Mouse (Mus musculus): Measurements from ENCODE around the gene Hspb2. TPM values are rescaled to one million over a fixed set of nuclear protein-coding genes. Genes with fewer than 3 reads are reported as not detected.

Hspb2 gene
- polyA plus RNA-seq (2015; fragmentation: Nextera tagmentation; extraction: Ambion mirVana): 2.4 and 4.5 TPM in 2 replicates

DNA sequence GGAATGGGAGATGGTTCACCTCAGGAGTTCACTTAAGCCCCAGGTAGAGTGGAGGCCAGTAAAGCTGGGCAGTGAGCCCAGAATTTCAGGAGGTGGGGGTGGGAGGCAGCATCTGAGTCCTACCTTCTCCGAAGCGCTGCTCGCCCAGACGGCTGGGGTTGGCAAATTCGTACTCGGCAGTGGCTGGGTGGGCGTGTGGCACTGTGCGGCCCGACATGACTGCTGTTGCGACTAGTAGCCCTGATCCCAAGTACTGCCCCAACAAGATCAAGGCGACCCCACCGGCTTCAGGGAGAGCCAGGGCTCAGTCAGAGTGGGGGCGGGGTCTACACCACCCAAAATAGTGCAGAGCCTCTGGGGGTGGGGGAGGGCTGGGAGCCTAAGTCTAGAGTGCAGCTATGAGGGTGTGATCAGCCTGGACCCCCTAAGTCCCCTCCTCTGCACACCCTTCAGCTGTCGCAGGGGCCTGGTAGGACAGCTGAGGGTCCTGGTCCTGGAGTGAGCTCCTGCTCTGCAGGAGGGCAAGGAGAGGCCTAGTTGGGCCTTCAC lies at the start of gene Hspb2:
TSS of gene Hspb2 (minus strand) at position 301 of the 549 bp plus-strand sequence.
- H3K4me1 ChIP-seq (replicated peaks): no peaks in the 10 kb centered on the region
- H3K9me3 ChIP-seq: no peaks in the 10 kb centered on the region
- ATAC-seq (ENCODE audit: low read depth): no peak
- 72% methylated on average over 14 of the region's 14 CpGs for WGBS
- H3K36me3 ChIP-seq: no peaks in the 10 kb centered on the region
- H3K27me3 ChIP-seq: no peaks in the 10 kb centered on the region
- no peak within 1 kb of the TSS for H3K4me3 ChIP-seq
- H3K9ac ChIP-seq: no peak within 1 kb of the TSS
- H3K27ac ChIP-seq (replicated peaks): no peak within 1 kb of the TSS
- H3K4me2 ChIP-seq: no peak within 1 kb of the TSS

DNA sequence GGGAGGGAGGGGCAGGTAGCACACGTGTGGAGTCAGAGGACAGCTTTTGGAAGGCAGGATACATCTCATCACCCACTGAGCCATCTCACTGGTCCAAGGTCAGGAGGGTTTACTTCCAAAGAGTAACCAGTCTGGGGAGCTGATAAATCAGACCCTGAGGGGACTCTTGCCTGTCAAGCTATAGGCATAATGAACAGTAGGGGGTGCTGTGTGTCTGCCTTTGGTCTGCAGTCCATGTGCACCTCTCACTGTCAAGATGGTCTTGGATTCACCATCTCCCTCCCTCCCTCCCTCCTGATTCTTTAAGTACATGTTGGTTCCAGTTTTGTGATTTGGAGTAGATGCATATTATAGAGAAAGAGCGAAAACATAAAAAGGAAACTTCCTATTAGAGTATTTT lies 48.8 kb upstream of the Hspb2 start:
- H3K9me3 ChIP-seq: no peaks in the 10 kb centered on the region
- no peaks in the 10 kb centered on the region for H3K4me1 ChIP-seq (replicated peaks)
- WGBS: 52% methylated on average over 2 of the region's 2 CpGs
- no peak for ATAC-seq (ENCODE audit: low read depth)
- no peak overlapping the region for H3K4me3 ChIP-seq
- no peak overlapping the region for H3K4me2 ChIP-seq
- no peaks in the 10 kb centered on the region for H3K27me3 ChIP-seq
- peaks cover 68% of the 10 kb centered on the region for H3K36me3 ChIP-seq
- H3K9ac ChIP-seq: no peak overlapping the region
- H3K27ac ChIP-seq (replicated peaks): no peak overlapping the region

DNA sequence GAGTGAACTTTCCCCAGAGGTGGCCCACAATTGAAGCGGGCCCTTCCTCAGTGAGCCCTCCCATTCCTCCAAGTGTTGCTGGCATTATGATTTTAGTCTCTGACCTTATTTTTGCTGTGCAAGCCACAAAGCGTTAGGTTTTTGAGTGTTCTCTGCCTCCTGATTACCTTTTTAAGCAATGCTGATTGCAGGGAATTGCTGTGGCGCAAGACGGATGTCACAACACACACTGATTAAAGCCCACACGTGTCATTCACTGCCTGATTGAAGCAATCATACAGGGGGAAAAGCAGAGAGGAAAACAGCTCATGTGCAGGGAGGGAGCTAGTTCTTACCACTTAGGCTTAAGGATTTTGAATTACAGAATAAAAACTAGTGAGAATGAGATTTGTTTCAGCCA lies 46.2 kb upstream of the Hspb2 start:
- no peak overlapping the region for H3K9ac ChIP-seq
- no peak for ATAC-seq (ENCODE audit: low read depth)
- peaks cover 59% of the 10 kb centered on the region for H3K36me3 ChIP-seq
- WGBS: 88% methylated on average over 5 of the region's 5 CpGs
- H3K27ac ChIP-seq (replicated peaks): no peak overlapping the region
- H3K4me2 ChIP-seq: no peak overlapping the region
- H3K4me1 ChIP-seq (replicated peaks): no peaks in the 10 kb centered on the region
- no peak overlapping the region for H3K4me3 ChIP-seq
- H3K27me3 ChIP-seq: no peaks in the 10 kb centered on the region
- H3K9me3 ChIP-seq: no peaks in the 10 kb centered on the region

DNA sequence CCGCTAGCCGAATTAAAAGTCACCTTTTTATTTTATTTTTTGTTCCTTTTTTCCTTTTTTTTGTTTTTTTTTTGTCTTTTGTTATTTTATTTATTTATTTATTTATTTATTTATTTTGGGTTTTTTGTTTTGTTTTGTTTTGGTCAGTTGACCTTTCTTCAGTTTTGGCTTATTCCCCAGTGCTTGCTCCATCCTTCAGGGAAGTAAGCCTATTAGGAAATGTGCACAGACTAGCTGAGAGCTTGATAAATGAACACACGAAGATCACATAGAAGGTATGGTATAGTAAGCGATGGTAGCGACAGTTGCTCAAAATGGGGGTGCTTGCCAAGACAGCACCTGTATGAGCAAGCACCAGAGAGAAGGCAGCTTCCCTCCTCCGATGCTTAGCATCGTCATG lies 45.5 kb upstream of the Hspb2 start:
- peaks cover 53% of the 10 kb centered on the region for H3K36me3 ChIP-seq
- no peak overlapping the region for H3K9ac ChIP-seq
- H3K9me3 ChIP-seq: no peaks in the 10 kb centered on the region
- H3K4me3 ChIP-seq: no peak overlapping the region
- H3K4me1 ChIP-seq (replicated peaks): no peaks in the 10 kb centered on the region
- 95% methylated on average over 7 of the region's 7 CpGs for WGBS
- H3K27ac ChIP-seq (replicated peaks): no peak overlapping the region
- H3K27me3 ChIP-seq: no peaks in the 10 kb centered on the region
- H3K4me2 ChIP-seq: no peak overlapping the region
- ATAC-seq (ENCODE audit: low read depth): no peak

DNA sequence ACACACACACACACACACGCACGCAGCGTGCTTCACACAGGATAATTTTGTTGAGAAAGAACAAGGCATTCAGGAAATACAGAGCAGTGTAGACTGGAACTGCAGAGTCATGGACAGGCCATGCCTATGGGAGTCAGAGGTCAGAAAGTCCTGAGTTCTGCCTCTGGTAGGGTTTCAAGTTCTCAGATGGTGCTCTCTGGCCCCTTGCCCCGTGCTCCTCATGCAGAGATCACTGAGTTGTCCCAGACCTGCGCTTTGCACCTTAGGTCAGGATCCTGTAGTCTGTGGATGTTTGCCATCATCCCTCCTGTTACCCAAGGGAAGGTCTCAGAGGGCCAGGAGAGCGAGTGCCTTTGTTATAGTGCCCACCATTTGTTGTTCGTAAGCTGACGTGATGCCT lies 44.6 kb upstream of the Hspb2 start:
- no peaks in the 10 kb centered on the region for H3K27me3 ChIP-seq
- H3K27ac ChIP-seq (replicated peaks): no peak overlapping the region
- 93% methylated on average over 8 of the region's 8 CpGs for whole genome bisulfite sequencing
- peaks cover 55% of the 10 kb centered on the region for H3K36me3 ChIP-seq
- no peak overlapping the region for H3K4me2 ChIP-seq
- H3K9me3 ChIP-seq: no peaks in the 10 kb centered on the region
- no peak for ATAC-seq (ENCODE audit: low read depth)
- no peaks in the 10 kb centered on the region for H3K4me1 ChIP-seq (replicated peaks)
- no peak overlapping the region for H3K4me3 ChIP-seq
- H3K9ac ChIP-seq: no peak overlapping the region

DNA sequence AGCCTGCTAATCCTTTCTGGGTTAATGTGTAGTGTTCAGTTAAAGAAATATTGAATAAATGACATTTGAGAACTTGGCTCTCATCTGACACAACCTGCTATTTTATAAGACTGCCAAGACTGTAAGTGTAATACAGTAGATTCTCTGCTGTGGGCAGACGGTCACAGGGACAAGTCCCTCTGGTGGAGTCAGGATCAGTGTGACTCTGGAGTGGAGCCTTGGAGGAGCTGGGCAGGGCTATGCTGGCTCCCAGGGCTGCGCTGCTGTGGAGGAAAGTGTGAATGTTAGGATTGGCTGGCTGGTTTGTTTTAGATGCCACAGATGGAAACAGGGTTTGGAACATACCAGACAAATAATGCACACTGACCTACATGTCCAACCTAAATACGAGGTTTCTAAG lies 43.1 kb upstream of the Hspb2 start:
- no peaks in the 10 kb centered on the region for H3K9me3 ChIP-seq
- H3K36me3 ChIP-seq: peaks cover 61% of the 10 kb centered on the region
- no peak overlapping the region for H3K27ac ChIP-seq (replicated peaks)
- ATAC-seq (ENCODE audit: low read depth): no peak
- no peak overlapping the region for H3K4me3 ChIP-seq
- H3K4me2 ChIP-seq: no peak overlapping the region
- no peaks in the 10 kb centered on the region for H3K4me1 ChIP-seq (replicated peaks)
- H3K27me3 ChIP-seq: no peaks in the 10 kb centered on the region
- 89% methylated on average over 3 of the region's 3 CpGs for whole genome bisulfite sequencing
- H3K9ac ChIP-seq: no peak overlapping the region

DNA sequence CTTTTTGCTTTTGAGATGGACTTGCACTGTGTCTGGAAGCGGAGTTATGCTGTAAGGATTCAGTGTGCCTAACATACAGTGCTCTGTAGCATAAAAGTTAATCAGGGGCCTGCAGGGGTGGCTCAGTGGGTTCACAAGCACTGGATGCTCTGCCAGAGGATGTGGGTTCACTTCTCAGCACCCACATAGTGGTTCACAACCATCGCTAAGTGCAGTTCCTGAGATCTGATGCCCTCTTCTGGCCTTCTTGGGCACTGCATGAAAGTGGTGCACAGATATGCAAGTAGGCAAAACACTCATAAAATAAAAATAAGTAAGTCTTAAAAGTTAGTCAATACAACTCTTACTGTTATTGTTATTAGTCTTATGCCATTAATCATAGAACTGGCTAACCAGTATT lies 30.0 kb upstream of the Hspb2 start:
- Histone ChIP-seq H3K4me3 (no peak overlapping the region), H3K27me3 (no peaks in the 10 kb centered on the region), H3K27ac (replicated peaks) (no peak overlapping the region), H3K36me3 (peaks cover 82% of the 10 kb centered on the region), H3K9me3 (no peaks in the 10 kb centered on the region), H3K4me1 (replicated peaks) (no peaks in the 10 kb centered on the region; the same call in 1 of the 2 replicates), H3K4me2 (no peak overlapping the region), H3K9ac (no peak overlapping the region)
- 76% methylated on average over 2 of the region's 2 CpGs for WGBS
- no peak for ATAC-seq (ENCODE audit: low read depth)

DNA sequence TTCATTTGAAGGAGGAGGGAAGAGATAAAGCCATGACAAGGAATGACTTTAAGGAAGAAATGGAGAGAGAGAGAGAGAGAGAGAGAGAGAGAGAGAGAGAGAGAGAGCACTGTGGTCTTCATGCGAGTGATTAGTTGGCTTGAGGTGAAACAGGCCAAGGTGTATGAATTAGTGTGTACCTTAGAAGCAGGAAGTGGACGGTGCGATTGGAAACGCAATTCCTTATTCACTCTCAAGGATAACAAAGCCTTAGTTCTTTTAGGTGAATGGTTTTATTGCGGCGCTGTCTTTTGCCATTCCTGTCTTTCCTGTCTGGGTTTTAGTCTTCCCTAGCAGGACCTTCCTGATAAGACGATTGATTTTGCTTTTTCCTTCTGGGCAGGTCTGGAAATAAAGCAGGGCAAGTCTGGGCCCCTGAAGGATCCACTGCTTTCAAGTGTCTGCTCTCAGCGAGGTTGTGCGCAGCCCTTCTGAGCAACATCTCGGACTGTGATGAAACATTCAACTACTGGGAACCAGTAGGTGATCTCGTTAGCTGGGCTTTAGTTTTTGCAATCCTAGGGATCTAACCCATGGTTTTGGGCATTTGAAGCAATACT lies 24.1 kb upstream of the Hspb2 start:
- H3K9me3 ChIP-seq: no peaks in the 10 kb centered on the region
- peak overlapping the region; percentile 91 for H3K9ac ChIP-seq
- peak overlapping the region; percentile 94 for H3K27ac ChIP-seq (replicated peaks)
- H3K36me3 ChIP-seq: peaks cover 40% of the 10 kb centered on the region
- peak overlapping the region; percentile 85 for H3K4me2 ChIP-seq
- H3K4me3 ChIP-seq: peak overlapping the region; percentile 65
- 60% methylated on average over 11 of the region's 11 CpGs for WGBS
- H3K4me1 ChIP-seq (replicated peaks): peaks cover 29% of the 10 kb centered on the region
- no peak for ATAC-seq (ENCODE audit: low read depth)
- no peaks in the 10 kb centered on the region for H3K27me3 ChIP-seq

DNA sequence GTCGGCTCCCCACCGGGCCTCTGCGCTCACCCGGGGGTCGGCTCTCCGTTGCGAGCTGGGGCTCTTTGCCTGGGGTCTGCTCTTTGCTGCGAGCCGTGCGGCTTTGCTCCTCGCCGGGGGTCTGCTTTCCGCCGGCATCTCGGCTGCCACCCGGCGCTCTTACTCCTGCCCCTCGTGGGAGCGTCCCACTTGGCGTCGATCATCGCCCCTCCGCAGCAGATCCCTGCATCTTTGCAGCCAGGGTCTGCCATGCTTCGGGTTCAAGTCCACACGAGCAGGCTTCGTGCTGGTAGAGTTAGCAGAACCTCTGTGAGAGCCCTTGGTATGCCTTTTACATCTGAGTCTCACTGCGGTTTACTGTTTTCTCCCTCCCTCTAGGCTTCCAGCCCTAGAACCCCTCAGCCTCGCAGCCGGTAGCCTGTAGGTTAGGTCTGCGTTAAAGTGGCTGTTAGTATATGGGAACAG lies 23.5 kb upstream of the Hspb2 start:
- peak overlapping the region; percentile 85 for H3K4me2 ChIP-seq
- under 1% methylated on average over 30 of the region's 30 CpGs for WGBS
- H3K27ac ChIP-seq (replicated peaks): peak overlapping the region; percentile 94
- no peaks in the 10 kb centered on the region for H3K9me3 ChIP-seq
- ATAC-seq (ENCODE audit: low read depth): peak; percentile 68
- peaks cover 29% of the 10 kb centered on the region for H3K4me1 ChIP-seq (replicated peaks)
- H3K4me3 ChIP-seq: peak overlapping the region; percentile 65
- H3K27me3 ChIP-seq: no peaks in the 10 kb centered on the region
- peaks cover 34% of the 10 kb centered on the region for H3K36me3 ChIP-seq
- peak overlapping the region; percentile 91 for H3K9ac ChIP-seq

DNA sequence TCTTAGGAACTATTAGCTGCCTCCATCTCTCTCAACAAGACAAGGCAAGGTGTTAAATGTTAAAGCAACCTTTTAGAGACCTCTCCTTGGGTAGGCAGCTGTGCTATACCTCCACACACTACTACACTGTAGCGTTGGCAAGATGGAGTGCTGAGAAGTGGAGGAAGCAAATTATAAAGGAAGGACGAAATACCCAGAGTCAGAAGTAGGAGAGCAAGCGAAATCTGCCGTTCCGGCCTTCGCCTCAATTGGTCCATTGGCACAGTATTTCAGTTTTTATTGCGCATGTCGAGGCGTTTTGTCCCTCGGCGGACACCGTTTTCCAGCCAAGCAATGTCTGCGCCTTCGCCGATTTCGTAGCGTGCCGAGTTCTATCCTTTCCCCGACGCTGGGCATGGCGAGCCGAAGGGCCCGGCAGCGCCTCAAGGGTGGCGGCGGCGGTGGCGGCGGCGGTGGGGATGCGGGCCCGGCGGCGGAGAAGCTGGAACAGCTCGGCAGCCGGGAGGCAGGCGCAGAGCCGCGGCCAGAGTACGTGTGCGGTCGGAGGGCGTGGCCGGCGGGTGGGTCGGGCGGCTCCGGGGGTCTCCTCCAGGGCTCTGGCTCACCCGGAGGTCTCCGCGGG lies 22.9 kb upstream of the Hspb2 start, which contains the start of the genes Alg9 and 1110032A03Rik:
TSS of gene Alg9 (plus strand) at position 29 of the 622 bp plus-strand sequence.
TSS of gene 1110032A03Rik (minus strand) at position 530 of the 622 bp plus-strand sequence.
- H3K36me3 ChIP-seq: peaks cover 28% of the 10 kb centered on the region
- peak within 1 kb of the TSS; percentile 65 for H3K4me3 ChIP-seq
- peak; percentile 84 for ATAC-seq (ENCODE audit: low read depth)
- WGBS: under 1% methylated on average over 44 of the region's 51 CpGs
- peak within 1 kb of the TSS; percentile 91 for H3K9ac ChIP-seq
- H3K4me2 ChIP-seq: peak within 1 kb of the TSS; percentile 85
- H3K27me3 ChIP-seq: no peaks in the 10 kb centered on the region
- peaks cover 29% of the 10 kb centered on the region for H3K4me1 ChIP-seq (replicated peaks)
- no peaks in the 10 kb centered on the region for H3K9me3 ChIP-seq
- H3K27ac ChIP-seq (replicated peaks): peak within 1 kb of the TSS; percentile 94

DNA sequence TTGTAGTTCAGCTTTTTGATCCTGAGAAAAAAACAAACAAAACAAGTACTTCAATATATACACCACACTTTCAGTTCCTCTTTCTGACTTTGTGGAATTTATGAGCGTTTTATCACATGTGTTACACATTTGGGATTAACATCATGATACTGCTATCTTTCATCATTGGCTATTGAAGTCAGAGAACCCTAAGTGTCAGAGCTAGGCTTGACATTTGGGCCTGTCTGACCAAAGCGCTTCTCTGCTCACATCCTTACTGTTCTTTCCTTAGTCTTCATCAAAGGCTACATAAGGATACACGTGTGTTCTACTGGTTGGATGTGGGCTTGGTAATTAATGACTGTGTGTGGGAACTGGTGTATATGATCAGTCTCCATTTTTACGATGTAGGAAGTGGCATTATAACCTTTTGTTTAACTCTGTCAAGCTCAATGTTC lies 21.9 kb upstream of the Hspb2 start:
- no peak for ATAC-seq (ENCODE audit: low read depth)
- peak overlapping the region; percentile 94 for H3K27ac ChIP-seq (replicated peaks)
- H3K4me2 ChIP-seq: peak overlapping the region; percentile 85
- peaks cover 34% of the 10 kb centered on the region for H3K4me1 ChIP-seq (replicated peaks)
- 78% methylated on average over 4 of the region's 4 CpGs for WGBS
- H3K27me3 ChIP-seq: no peaks in the 10 kb centered on the region
- H3K36me3 ChIP-seq: peaks cover 18% of the 10 kb centered on the region
- H3K9ac ChIP-seq: peak overlapping the region; percentile 91
- peak overlapping the region; percentile 65 for H3K4me3 ChIP-seq
- H3K9me3 ChIP-seq: no peaks in the 10 kb centered on the region

DNA sequence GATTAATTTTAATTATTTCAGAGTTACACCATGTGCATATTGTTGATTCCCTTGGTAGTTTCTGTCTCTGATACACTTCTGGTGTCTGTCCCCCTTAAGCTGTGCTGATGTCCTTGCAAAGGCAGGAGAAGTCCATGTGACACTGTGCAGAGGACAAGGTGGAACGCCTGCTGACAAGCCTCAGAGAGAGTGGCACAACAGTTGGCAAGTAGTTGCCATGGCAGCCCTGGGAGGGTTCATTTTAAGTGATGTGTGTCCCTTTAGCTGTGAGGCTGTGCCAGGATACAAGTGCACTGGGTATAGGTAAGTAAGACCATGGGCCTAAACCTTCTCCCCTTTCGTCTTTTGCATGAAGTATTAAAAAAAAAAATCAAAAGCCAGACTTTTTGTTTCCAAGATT lies 17.9 kb upstream of the Hspb2 start:
- H3K9ac ChIP-seq: peak overlapping the region; percentile 26; the same call in 1 of the 2 replicates
- no peak for ATAC-seq (ENCODE audit: low read depth)
- H3K4me2 ChIP-seq: no peak overlapping the region
- H3K4me1 ChIP-seq (replicated peaks): peaks cover 35% of the 10 kb centered on the region
- H3K9me3 ChIP-seq: no peaks in the 10 kb centered on the region
- no peak overlapping the region for H3K27ac ChIP-seq (replicated peaks)
- H3K4me3 ChIP-seq: no peak overlapping the region
- H3K27me3 ChIP-seq: no peaks in the 10 kb centered on the region
- WGBS: 85% methylated on average over 2 of the region's 2 CpGs
- H3K36me3 ChIP-seq: peaks cover 11% of the 10 kb centered on the region
